Mouse (Mus musculus) embryo, embryonic 11 days (tissue): ENCODE data around the gene Dimt1.
"Not testable (repeated sequence)": the region's sequence is repeated elsewhere in the genome, so short reads cannot be mapped to it uniquely, and the experiment has no call there.

Experiments used
- DNase-seq: peaks from one replicate; pipeline ENCODE4 v3.0.0-alpha.2; 2015

Gene Dimt1

GRCm38 (mm10) chr13:106996891-106997290 is 50.0 kb downstream of the Dimt1 start:
- no peak for DNase-seq

- DNase-seq, result not testable (repeated sequence)
These were observed 50.6 kb downstream of the Dimt1 start for GRCm38 (mm10) chr13:106997557-106997956.

GRCm38 (mm10) chr13:106998026-106998425 is 51.1 kb downstream of the Dimt1 start:
- DNase-seq, result no peak

- no peak for DNase-seq
These were observed 51.7 kb downstream of the Dimt1 start for GRCm38 (mm10) chr13:106998671-106999070.

GRCm38 (mm10) chr13:107003211-107003610 is 56.3 kb downstream of the Dimt1 start:
- DNase-seq, result no peak

GRCm38 (mm10) chr13:107008174-107008573 is 61.2 kb downstream of the Dimt1 start:
- no peak for DNase-seq
